Mouse (Mus musculus) limb, embryonic 14.5 days (tissue): ENCODE measurements around the gene Xxylt1. TPM values are rescaled to one million over a fixed set of nuclear protein-coding genes. Genes with fewer than 3 reads are reported as not detected.
A peak's percentile ranks its signal among the peaks of the same experiment; 100 is the strongest.

Source experiments
- ATAC-seq: fragments of 200-750 bp; cut with Nextera tagmentation; 2 replicates; pipeline ENCODE4 v1.8.0; 2017; ENCODE audit warnings: low read depth, moderate number of reproducible peaks, moderate TSS enrichment; ENCODE audit not compliant: low FRiP score
- DNase-seq: peaks from one replicate; pipeline ENCODE4 v3.0.0-alpha.2; 2015; ENCODE audit warnings: low spot score
- H3K27ac ChIP-seq: fragments of 300-500 bp; sonication (generic); replicated peaks from 2 replicates; pipeline ENCODE4 v1.5.1; 2014; ENCODE audit warnings: low read depth, mild to moderate bottlenecking, low read length, moderate library complexity, mixed read lengths
- H3K27me3 ChIP-seq: fragments of 300-500 bp; sonication (generic); 2 replicates; pipeline ENCODE4 v1.6.1; 2014; ENCODE audit warnings: low read length, mixed read lengths; ENCODE audit not compliant: control insufficient read depth, insufficient read depth
- H3K36me3 ChIP-seq: fragments of 300-500 bp; sonication (generic); 2 replicates; pipeline ENCODE4 v1.6.1; 2014; ENCODE audit warnings: mild to moderate bottlenecking, low read length, moderate library complexity, mixed read lengths; ENCODE audit not compliant: control insufficient read depth, insufficient read depth
- H3K4me1 ChIP-seq: fragments of 300-500 bp; sonication (generic); 2 replicates; pipeline ENCODE4 v1.6.1; 2014; ENCODE audit warnings: antibody characterized with exemption, low read length, mixed read lengths; ENCODE audit not compliant: control insufficient read depth, insufficient read depth
- H3K4me2 ChIP-seq: fragments of 300-500 bp; sonication (generic); replicated peaks from 2 replicates; pipeline ENCODE4 v1.6.1; 2014; ENCODE audit warnings: low read depth, mild to moderate bottlenecking, low read length, moderate library complexity; ENCODE audit not compliant: severe bottlenecking
- H3K4me3 ChIP-seq: fragments of 300-500 bp; sonication (generic); replicated peaks from 2 replicates; pipeline ENCODE4 v1.5.1; 2014; ENCODE audit warnings: low read length
- H3K9ac ChIP-seq: fragments of 300-500 bp; sonication (generic); 2 replicates; pipeline ENCODE4 v1.6.1; 2014; ENCODE audit warnings: mild to moderate bottlenecking, low read depth, low read length, moderate library complexity; ENCODE audit not compliant: severe bottlenecking
- H3K9me3 ChIP-seq: fragments of 300-500 bp; sonication (generic); 2 replicates; pipeline ENCODE4 v1.6.1; 2016; ENCODE audit warnings: low read length; ENCODE audit not compliant: control insufficient read depth
- POLR2A ChIP-seq: fragments of 200-500 bp; IDR thresholded peaks from 2 replicates; pipeline ENCODE4 v1.8.0; 2012; ENCODE audit warnings: inconsistent platforms, mild to moderate bottlenecking, moderate library complexity, borderline replicate concordance; ENCODE audit not compliant: insufficient read depth, insufficient read length; ENCODE audit errors: extremely low read depth
- WGBS: fragments of 180-500 bp; shearing (Covaris S2); extraction: QIAGEN DNeasy Blood & Tissue Kit; methylation state at CpG from one replicate; pipeline ENCODE4 v1.1.7; 2014; 5-methylcytosine and 5-hydroxymethylcytosine counted together
- polyA plus RNA-seq, 2 experiments: library from polyadenylated mRNA; depleted of rRNA in 1 of 2; stranded (reverse) in 1 of 2; unstranded in 1 of 2; fragments of >200 nt; fragmentation: Nextera tagmentation in 1 of 2; extraction: Ambion mirVana in 1 of 2; gene quantifications; 2 replicates each; pipeline versions ENCODE4 v1.2.1 to v1.2.3; 2012 to 2014

The Xxylt1 gene
- polyA plus RNA-seq, 2 experiments: 20.0 to 23.8 TPM

DNA sequence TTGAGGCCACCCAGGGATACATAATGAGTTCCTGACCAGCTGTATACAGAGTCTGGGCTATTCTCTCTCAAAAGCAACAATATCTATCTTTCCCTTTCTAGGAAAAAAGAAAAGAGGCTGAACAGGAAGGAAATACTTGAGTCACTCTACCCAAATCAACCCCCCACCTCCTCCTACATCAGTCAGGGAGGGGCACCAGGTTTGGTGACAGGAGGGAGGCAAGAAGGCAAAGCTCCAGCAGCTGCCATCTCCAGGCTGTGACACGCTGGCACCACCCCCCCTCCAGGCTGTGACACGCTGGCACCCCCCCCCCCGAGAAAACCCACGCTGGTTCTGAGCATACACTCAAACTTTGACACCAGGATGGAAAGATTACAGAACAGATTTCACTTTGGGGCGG, 85.8 kb downstream of the Xxylt1 start:
- Histone ChIP-seq H3K9me3 (no peaks in the 10 kb centered on the region), H3K36me3 (no peaks in the 10 kb centered on the region), H3K27me3 (no peaks in the 10 kb centered on the region), H3K4me3 (no peak overlapping the region), H3K4me1 (peaks cover 4% of the 10 kb centered on the region), H3K4me2 (no peak overlapping the region), H3K9ac (no peak overlapping the region), H3K27ac (no peak overlapping the region)
- no peak for DNase-seq
- no peak for TF ChIP-seq POLR2A
- 76% methylated on average over 5 of the region's 5 CpGs for WGBS
- ATAC-seq: no peak; the same call in 1 of the 2 replicates

DNA sequence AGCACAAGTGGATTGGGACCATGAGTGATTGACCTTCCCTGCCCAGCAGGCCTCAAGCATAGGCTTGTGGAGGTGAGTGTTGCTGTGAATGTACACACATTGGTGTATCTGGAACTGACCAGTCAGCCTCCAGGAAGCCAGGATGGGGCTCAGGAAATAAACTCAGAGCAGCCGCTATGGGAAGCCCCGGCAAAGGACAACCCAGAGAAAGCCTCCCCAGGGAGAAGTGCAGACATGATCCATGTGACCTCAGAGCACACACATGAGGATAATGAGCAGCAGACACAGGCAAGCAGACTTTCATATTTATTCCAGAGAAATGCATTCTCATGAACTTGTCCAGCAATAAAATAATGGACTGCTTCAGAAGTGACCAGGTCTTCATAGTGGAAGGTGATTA, 86.4 kb downstream of the Xxylt1 start:
- Histone ChIP-seq H3K9me3 (no peaks in the 10 kb centered on the region), H3K4me3 (no peak overlapping the region), H3K36me3 (no peaks in the 10 kb centered on the region), H3K4me2 (no peak overlapping the region), H3K9ac (no peak overlapping the region), H3K27ac (no peak overlapping the region), H3K4me1 (peaks cover 4% of the 10 kb centered on the region), H3K27me3 (no peaks in the 10 kb centered on the region)
- WGBS: 48% methylated on average over 2 of the region's 2 CpGs
- DNase-seq (no peak), ATAC-seq (no peak)
- no peak for TF ChIP-seq POLR2A

DNA sequence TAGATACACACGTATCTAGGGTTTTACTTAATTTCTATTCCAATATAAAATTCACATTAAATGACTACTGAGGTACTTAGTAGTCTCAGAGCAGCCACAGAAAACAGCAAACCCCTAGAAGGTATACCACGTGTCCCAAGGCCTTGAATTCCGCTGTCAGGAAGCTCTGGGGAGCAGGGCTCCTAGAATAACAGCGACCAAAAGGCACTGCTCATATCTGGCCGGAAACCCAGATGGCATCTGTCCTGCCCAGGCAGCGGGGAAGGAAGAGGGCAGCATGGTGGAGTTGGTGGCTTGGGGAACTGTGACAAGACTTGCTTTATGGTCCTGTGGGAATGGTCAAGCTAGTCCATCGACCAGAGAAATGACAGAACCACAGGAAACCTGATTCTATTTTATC, 86.9 kb downstream of the Xxylt1 start:
- Histone ChIP-seq H3K27me3 (no peaks in the 10 kb centered on the region), H3K4me2 (no peak overlapping the region), H3K9me3 (no peaks in the 10 kb centered on the region), H3K4me1 (peaks cover 4% of the 10 kb centered on the region), H3K27ac (no peak overlapping the region), H3K4me3 (no peak overlapping the region), H3K9ac (no peak overlapping the region), H3K36me3 (no peaks in the 10 kb centered on the region)
- WGBS: 85% methylated on average over 7 of the region's 7 CpGs
- DNase-seq: no peak
- no peak for TF ChIP-seq POLR2A
- ATAC-seq: no peak

DNA sequence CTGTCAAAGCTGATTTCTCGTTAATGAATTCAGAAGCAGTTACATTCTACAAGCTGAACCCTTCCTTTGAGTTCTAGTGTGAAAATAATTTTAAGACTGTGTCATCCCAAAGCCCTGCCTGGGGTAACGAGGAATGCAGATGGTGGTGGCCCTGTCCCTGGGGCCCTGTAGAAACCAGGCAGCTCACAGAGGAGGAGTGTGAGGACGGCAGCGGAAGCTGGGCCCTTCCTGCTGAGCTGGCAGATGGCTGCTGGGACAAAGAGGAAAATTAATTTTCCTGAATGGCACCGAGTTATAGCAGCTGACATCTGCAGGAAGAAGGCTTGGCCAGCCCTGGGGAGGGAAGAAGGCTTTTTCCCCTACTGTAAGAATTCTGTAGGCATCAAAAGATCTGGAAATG, 88.7 kb downstream of the Xxylt1 start:
- H3K36me3 ChIP-seq: no peaks in the 10 kb centered on the region
- H3K27ac ChIP-seq: 0 out of 2 replicates have a peak overlapping the region, but pooled peaks have one; percentile 33
- WGBS: 39% methylated on average over 5 of the region's 5 CpGs
- ATAC-seq (no peak), DNase-seq (no peak)
- no peak overlapping the region for H3K9ac ChIP-seq
- no peak for TF ChIP-seq POLR2A
- H3K27me3 ChIP-seq: no peaks in the 10 kb centered on the region
- no peak overlapping the region for H3K4me2 ChIP-seq
- H3K4me1 ChIP-seq: peaks cover 4% of the 10 kb centered on the region
- H3K9me3 ChIP-seq: no peaks in the 10 kb centered on the region
- H3K4me3 ChIP-seq: no peak overlapping the region

DNA sequence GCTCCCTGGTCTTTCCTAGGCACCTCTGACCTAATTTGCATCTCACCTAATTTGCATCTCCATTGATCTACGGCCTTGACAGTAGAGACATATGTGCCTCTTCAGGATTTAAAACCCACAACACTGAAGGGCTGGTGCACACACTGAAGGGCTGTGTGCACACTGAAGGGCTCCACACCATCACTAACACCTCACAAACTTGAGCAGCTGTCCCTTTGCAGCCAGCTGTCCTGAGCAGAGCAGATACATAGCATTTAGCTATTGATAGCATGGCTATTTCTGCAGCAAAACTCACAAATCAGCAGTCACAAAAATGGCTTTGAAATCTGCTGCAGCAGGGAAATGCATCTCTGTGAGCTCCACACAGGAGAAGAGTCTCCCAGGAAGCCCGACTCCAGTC, 90.6 kb downstream of the Xxylt1 start:
- Histone ChIP-seq H3K9ac (no peak overlapping the region), H3K36me3 (no peaks in the 10 kb centered on the region), H3K9me3 (no peaks in the 10 kb centered on the region), H3K27me3 (no peaks in the 10 kb centered on the region), H3K4me3 (no peak overlapping the region), H3K4me2 (no peak overlapping the region), H3K4me1 (peaks cover 4% of the 10 kb centered on the region), H3K27ac (no peak overlapping the region)
- TF ChIP-seq POLR2A: no peak
- ATAC-seq (no peak), DNase-seq (no peak)
- WGBS: 42% methylated on average over 2 of the region's 2 CpGs

DNA sequence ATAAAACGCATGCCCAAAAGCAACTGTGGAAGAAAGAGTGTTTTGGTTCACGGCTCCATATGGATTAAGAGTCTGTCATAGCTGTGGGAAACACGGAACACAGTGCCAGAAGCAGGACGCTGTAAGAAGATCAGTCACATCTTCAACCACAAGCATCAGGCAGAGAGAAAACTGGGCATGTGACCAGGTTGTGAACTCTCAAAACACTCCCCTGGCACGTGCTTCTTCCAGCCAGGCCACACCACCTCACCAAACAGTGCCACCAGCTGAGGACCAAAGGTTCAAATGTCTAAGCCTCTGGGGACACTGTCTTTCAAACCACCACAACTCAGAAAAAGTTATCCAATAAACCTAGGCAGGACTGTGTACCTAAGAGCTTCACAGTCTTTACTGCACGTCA, 93.0 kb downstream of the Xxylt1 start:
- WGBS: 81% methylated on average over 6 of the region's 6 CpGs
- Histone ChIP-seq H3K36me3 (no peaks in the 10 kb centered on the region), H3K4me2 (no peak overlapping the region), H3K4me1 (peaks cover 4% of the 10 kb centered on the region), H3K9ac (no peak overlapping the region), H3K27ac (no peak overlapping the region), H3K27me3 (no peaks in the 10 kb centered on the region), H3K4me3 (no peak overlapping the region), H3K9me3 (no peaks in the 10 kb centered on the region)
- ATAC-seq: no peak
- no peak for DNase-seq
- no peak for TF ChIP-seq POLR2A
